In genomic region chr4:48924576-48925459, GRCm38 (mm10) we compare ENCODE assay signal across 9 mouse cellular contexts.
DNase-seq lines count a peak whose midpoint lies in the region; ATAC-seq and TF ChIP-seq lines count a peak whose summit lies in the region.
"Had no signal": no experiment of that assay in that cellular context is flagged by ENCODE, and none has a peak within 500 bp of the region (broad histone marks: within the 10 kb centered on the region; RNA-seq: fewer than 3 reads in every experiment).

No protein-coding gene starts in this region.

- WGBS in limb, embryonic 14.5 days: 65% methylated on average over 4 of the region's 4 CpGs
- WGBS in limb, embryonic 10.5 days: 82% methylated on average over 4 of the region's 4 CpGs
- 52% methylated on average over 4 of the region's 4 CpGs for WGBS in midbrain, embryonic 13.5 days
- 69% methylated on average over 4 of the region's 4 CpGs for WGBS in kidney, embryonic 16.5 days
- WGBS in cerebellum, adult 2 months: 77% methylated on average over 4 of the region's 4 CpGs

- H3K4me1 ChIP-seq in limb, embryonic 14.5 days (ENCODE audit: control insufficient read depth, insufficient read depth, low read length): no peaks in the 10 kb centered on the region
- H3K4me1 ChIP-seq in limb, embryonic 10.5 days: no peaks in the 10 kb centered on the region
- peaks cover 16% of the 10 kb centered on the region for H3K4me1 ChIP-seq in midbrain, embryonic 13.5 days (replicated peaks)
- H3K4me1 ChIP-seq in kidney, embryonic 16.5 days (ENCODE audit: insufficient read depth, low read length): no peaks in the 10 kb centered on the region
- no peaks in the 10 kb centered on the region for H3K4me1 ChIP-seq in cerebellum, adult 2 months (ENCODE audit: control insufficient read depth, insufficient read depth, low read length)
- H3K4me1 ChIP-seq: limb, embryonic 13.5 days had no signal

- ATAC-seq in limb, embryonic 14.5 days (ENCODE audit: low FRiP score, low read depth): no peak
- peak; percentile 96 for ATAC-seq in midbrain, embryonic 13.5 days
- no peak for ATAC-seq in kidney, embryonic 16.5 days (ENCODE audit: low FRiP score, low TSS enrichment)

- no peak overlapping the region for H3K4me3 ChIP-seq in limb, embryonic 14.5 days (replicated peaks; ENCODE audit: low read length)
- H3K4me3 ChIP-seq in limb, embryonic 10.5 days: no peak overlapping the region
- H3K4me3 ChIP-seq in midbrain, embryonic 13.5 days (replicated peaks): no peak overlapping the region
- H3K4me3 ChIP-seq in kidney, embryonic 16.5 days (ENCODE audit: low read length): no peak overlapping the region
- no peak overlapping the region for H3K4me3 ChIP-seq in cerebellum, adult 2 months (replicated peaks; ENCODE audit: insufficient read depth, low read depth, low read length)
- H3K4me3 ChIP-seq: limb, embryonic 13.5 days had no signal

- TF ChIP-seq CTCF in cerebellum, adult 2 months (IDR thresholded peaks at IDR 0.05; ENCODE audit: borderline replicate concordance, insufficient read depth, low read depth, low read length): no peak

- H3K9ac ChIP-seq in limb, embryonic 14.5 days (ENCODE audit: low read depth, low read length, severe bottlenecking): no peak overlapping the region
- H3K9ac ChIP-seq in midbrain, embryonic 13.5 days (replicated peaks): no peak overlapping the region
- H3K9ac ChIP-seq in kidney, embryonic 16.5 days (replicated peaks; ENCODE audit: low read length): no peak overlapping the region
- H3K9ac ChIP-seq: limb, embryonic 13.5 days had no signal

- DNase-seq in limb, embryonic 14.5 days (ENCODE audit: low spot score): peak; percentile 27
- DNase-seq in limb, embryonic 10.5 days (ENCODE audit: low spot score): no peak
- peak; percentile 13 to 67 for DNase-seq in layer of hippocampus, adult 18-20 months (ENCODE audit: low spot score in 2 of 2)
- DNase-seq in kidney, postnatal 25 days: no peak
- DNase-seq in MN1 (ENCODE audit: low spot score): no peak
- DNase-seq in cerebellum, adult 2 months: no peak

- H3K4me2 ChIP-seq in limb, embryonic 14.5 days (replicated peaks; ENCODE audit: low read depth, low read length, severe bottlenecking): no peak overlapping the region
- no peak overlapping the region for H3K4me2 ChIP-seq in midbrain, embryonic 13.5 days (replicated peaks)
- H3K4me2 ChIP-seq in kidney, embryonic 16.5 days (replicated peaks; ENCODE audit: low read depth, low read length): no peak overlapping the region
- H3K4me2 ChIP-seq: limb, embryonic 13.5 days had no signal

- H3K36me3 ChIP-seq in limb, embryonic 14.5 days (ENCODE audit: control insufficient read depth, insufficient read depth, low read length): no peaks in the 10 kb centered on the region
- no peaks in the 10 kb centered on the region for H3K36me3 ChIP-seq in limb, embryonic 10.5 days
- H3K36me3 ChIP-seq in midbrain, embryonic 13.5 days: no peaks in the 10 kb centered on the region
- no peaks in the 10 kb centered on the region for H3K36me3 ChIP-seq in kidney, embryonic 16.5 days (ENCODE audit: insufficient read depth, low read length)
- H3K36me3 ChIP-seq: limb, embryonic 13.5 days had no signal

- TF ChIP-seq POLR2A in limb, embryonic 14.5 days (IDR thresholded peaks at IDR 0.05; ENCODE audit: borderline replicate concordance, extremely low read depth, insufficient read depth, insufficient read length): no peak
- TF ChIP-seq POLR2A in cerebellum, adult 2 months (IDR thresholded peaks at IDR 0.05; ENCODE audit: borderline replicate concordance, insufficient read depth, low read length): no peak

- no peak overlapping the region for H3K27ac ChIP-seq in limb, embryonic 14.5 days (replicated peaks; ENCODE audit: low read depth, low read length)
- H3K27ac ChIP-seq in limb, embryonic 10.5 days: no peak overlapping the region
- H3K27ac ChIP-seq in midbrain, embryonic 13.5 days: no peak overlapping the region
- H3K27ac ChIP-seq in kidney, embryonic 16.5 days (ENCODE audit: low read length): no peak overlapping the region
- no peak overlapping the region for H3K27ac ChIP-seq in cerebellum, adult 2 months (ENCODE audit: insufficient read depth, low read length)
- H3K27ac ChIP-seq: limb, embryonic 13.5 days had no signal

- no peaks in the 10 kb centered on the region for H3K9me3 ChIP-seq in limb, embryonic 14.5 days (ENCODE audit: control insufficient read depth, low read length)
- H3K9me3 ChIP-seq in limb, embryonic 10.5 days (replicated peaks): no peaks in the 10 kb centered on the region
- H3K9me3 ChIP-seq in midbrain, embryonic 13.5 days: no peaks in the 10 kb centered on the region; the same call in 1 of the 2 replicates
- H3K9me3 ChIP-seq in kidney, embryonic 16.5 days (ENCODE audit: low read length): no peaks in the 10 kb centered on the region
- H3K9me3 ChIP-seq: limb, embryonic 13.5 days had no signal

- H3K27me3 ChIP-seq in limb, embryonic 14.5 days (ENCODE audit: control insufficient read depth, insufficient read depth, low read length): no peaks in the 10 kb centered on the region
- H3K27me3 ChIP-seq in limb, embryonic 10.5 days (ENCODE audit: low read depth, poor library complexity, severe bottlenecking): no peaks in the 10 kb centered on the region
- H3K27me3 ChIP-seq in midbrain, embryonic 13.5 days: peaks cover 45% of the 10 kb centered on the region
- H3K27me3 ChIP-seq in kidney, embryonic 16.5 days (ENCODE audit: insufficient read depth, low read length): no peaks in the 10 kb centered on the region
- H3K27me3 ChIP-seq in cerebellum, adult 2 months (ENCODE audit: control insufficient read depth, insufficient read depth, low read length): no peaks in the 10 kb centered on the region
- H3K27me3 ChIP-seq: limb, embryonic 13.5 days had no signal

Comparison
In these comparisons a context has a peak if more than half of its experiments do, and no peak if none do; other contexts are left out.
1. DNase-seq: peak in limb, embryonic 14.5 days (single experiment) and layer of hippocampus, adult 18-20 months (2 of 2); none in limb, embryonic 10.5 days (single experiment), kidney, postnatal 25 days (0 of 2), MN1 (single experiment) and cerebellum, adult 2 months (0 of 2).